Mouse (Mus musculus): ENCODE measurements at regions not wholly inside any gene's neighbourhood (a gene's known extent, or its start where the extent isn't known, plus 50 kb on each side); places are given as distances from the start of the nearest gene placed in this dataset.
A peak's percentile ranks its signal among the peaks of the same experiment; 100 is the strongest.

DNA sequence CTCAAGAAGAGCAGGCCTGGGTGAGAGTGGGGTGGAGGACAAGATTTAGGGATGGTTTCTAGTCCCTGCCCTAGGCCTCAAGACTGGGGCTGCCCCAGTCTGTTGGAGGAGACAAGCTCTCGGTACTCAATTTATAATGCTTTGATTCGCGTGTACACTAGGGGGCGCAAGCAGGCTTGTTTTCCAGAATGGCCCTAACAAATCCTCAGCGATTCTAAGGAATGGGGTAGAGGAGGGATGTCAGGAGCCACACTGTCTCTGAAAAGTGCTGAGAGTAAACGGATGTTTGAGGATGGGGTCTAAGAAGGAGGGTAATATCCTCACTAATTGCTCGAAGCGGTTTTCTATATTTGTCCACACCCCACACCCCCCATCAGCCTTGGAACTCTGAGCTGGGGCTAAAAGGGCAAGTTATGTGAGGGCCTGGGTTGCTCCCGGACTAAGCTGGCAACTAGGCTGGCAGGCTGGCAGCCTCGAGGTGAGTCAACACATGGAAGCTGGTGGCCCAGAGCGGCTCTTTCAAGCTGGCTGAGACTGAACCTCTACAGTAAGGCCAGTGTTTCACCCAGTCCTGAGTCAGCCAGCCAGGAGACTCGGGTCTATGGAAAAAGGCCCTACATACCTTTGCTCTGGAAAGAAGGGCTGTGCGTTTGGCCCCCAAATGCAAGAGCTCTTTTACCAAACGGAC lies 176.7 kb downstream of the Ttc8 start:
- peak; percentile 94 for DNase-seq (ENCODE audit: low spot score)

DNA sequence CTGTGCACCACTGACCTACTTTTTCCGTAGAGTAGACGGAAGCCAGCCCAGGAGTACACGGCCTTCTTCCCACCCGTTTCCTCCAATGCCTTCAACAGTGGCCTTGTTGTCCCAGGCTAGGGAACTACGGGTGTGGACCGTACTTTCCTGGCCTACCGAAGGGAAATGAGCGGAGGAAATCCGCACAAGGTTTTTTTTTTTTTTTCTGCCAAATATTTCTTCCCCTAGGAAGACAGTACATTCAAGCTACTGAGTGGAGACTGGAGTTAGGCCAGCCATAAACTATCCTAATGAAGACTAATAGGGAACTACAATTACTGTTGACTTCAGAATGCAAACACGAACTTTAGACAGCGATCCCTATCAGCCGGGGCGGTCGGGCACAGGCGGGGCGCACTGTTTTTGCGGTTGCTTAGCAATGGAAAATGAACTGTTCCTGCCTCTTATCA lies 177.3 kb downstream of the Ttc8 start:
- no peak for DNase-seq (ENCODE audit: low spot score)

DNA sequence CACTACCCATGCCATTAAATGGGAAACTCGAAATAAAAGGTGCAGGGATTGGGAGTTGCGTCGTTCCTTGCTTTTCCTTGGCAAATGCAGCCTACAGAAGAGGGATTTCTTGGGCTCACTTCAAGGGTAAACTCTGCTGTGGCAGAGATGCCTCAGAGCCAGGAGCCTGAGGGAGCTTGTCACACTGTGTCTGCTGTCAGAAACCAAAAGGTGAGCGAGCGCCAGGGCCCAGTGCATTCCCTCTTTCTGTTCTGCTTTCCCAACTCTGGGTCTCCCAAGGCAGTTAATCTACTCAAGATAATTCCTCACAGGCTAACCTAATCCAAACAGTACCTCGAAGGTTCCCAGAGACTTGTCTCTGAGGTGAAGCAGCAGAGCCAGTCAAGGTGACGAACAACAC lies 179.5 kb downstream of the Ttc8 start:
- DNase-seq (ENCODE audit: low spot score) = no peak

DNA sequence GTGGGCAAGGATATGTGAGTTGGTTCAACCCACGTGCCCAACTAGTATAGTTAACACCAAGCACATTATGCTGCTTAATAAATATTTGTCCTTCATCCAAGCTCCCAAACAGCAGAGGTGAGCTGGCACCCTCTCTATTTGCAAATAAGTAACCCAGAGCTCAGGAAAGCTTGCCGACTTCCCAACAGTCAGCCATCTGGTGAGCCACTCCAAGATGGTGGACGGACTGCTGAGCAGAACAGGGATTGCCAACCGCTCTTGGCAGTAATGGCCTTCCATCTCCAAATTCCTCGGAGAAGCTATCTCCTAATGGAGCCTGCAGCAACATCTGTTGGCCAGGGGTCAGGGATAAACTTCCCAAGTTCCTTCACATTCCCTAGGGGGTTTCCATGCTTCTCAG lies 188.2 kb downstream of the Ttc8 start:
- no peak for DNase-seq (ENCODE audit: low spot score)

DNA sequence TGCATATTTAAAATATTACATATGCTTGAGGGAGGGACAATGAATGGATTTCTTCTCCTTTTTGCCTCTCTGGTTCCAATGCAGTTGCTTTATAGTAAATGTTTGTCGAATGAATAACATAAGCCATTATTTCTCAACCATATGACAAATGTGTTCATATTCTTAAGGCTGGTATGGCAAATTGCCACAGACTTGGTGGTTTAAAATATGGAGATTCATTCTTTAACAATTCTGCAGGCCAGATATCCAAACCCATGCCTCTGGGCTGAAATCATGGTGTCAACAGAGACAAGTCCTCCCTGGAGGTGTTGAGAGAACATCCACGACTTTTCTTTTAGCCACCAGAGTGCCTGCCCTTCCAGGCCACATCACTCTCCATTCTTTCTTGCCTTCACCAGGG lies 193.4 kb downstream of the Ttc8 start:
- DNase-seq (ENCODE audit: low spot score) = no peak

DNA sequence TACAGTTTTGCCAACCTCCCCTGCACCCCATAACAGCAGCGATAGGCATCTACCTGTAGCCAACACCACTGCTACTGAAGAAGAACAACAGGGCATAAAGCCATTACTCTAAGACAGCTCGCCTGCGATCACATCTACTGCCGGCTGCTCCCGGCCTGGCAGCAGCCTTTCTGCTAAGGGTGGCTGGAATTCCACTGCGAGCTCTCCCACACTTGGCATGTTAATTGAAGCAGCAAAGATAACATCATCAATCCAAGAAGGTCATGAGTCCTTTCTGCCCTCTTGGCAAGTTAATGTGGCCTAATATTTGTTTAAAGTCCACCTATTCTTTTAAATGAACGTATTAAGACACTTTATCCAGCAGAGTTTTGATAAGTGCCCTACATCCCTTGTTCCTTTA lies 196.1 kb downstream of the Ttc8 start:
- DNase-seq (ENCODE audit: low spot score) = peak; percentile 35

DNA sequence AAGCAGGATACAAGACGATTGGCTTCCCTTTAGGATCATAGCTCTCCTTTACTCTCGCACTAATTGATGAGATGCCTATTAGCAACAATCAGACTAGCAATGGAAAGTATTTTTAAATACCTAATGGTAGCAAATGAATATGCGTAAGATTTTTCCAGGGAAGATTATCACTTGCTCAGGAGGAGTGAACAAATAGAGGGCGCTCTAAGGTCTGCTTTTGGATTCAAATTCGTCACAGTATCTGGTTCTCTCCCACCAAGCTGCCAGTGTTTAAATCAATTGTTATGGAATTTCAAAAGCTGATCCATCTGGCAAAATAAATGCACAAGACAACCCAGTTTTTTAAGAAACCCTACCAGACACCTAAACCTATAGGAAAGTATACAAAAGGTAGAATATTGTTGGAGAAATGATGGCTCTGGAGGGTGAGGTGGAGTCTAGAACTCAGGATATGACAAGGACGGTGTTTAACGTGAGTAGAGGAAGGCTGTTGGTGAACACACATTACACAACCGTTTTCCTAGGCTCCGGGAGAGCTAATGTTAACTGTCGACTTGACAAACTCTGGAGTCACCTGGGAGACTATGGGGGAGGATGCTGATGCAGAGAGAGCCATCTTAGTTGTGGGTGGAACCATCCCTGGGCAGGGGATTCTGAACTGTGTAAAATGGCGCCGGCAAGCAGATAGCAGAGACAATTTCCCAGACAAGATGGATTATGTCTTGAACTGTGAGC lies 198.2 kb downstream of the Ttc8 start:
- no peak for DNase-seq (ENCODE audit: low spot score)

DNA sequence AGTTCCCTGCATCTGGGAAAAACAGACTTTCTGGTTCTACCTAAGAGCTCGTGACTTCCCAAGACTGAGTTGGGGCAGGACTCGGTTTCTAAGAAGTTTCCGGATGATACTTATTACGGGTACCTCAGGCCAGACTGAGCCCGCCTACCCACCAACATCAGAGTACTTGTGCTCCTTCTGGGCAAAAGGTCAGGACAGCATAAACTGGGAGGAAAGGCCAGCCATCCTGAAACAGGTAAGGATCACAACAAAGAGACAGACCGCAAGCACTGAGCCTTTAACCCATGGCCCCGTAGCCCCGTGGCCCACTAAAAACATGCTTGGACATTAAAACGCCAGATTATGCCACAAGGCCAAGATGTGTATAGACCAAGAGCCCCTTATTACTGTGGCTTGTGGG lies 199.6 kb downstream of the Ttc8 start:
- DNase-seq (ENCODE audit: low spot score) = no peak

DNA sequence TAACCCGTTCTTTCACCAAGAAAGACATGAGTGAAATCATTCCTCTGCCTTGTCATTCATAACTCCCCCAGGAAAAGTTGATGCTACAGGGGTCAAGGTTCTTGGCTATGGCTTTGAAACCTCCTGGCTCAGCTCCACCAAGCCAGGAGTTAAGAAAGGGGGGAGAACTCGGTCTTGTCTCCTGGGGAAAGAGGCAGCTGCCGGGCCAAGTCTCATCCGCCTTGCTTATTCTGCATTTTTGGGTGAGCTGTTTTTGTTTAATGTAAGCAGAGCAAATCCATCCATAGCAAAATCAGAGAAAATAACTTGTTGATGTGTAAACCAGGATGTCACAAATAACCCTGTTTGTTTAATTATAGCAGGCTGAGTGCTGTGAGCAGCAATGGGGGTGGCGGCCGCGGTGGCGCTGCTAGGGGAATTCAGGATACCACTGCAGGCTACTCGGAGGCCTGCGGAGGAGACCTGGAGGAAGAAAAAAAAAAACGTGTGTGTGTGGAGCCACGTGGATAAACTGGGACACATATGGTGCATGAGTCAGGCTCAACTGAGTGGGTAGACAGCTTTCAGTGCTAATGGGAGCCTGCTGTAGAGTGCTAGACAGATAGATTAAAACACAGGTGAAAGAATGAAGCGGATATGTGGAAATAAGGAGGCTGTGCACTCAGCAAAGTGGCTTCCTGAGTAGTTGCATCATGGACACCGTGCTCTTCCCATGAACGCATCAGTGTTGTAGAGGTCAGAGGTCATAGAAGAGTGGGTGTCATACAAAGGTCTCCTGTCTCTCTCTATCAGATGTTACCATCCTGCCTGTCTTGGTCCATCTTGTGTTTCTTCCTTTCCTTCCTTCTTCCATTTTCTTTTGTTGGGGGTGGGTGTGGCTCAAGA lies 203.5 kb downstream of the Ttc8 start:
- no peak for DNase-seq (ENCODE audit: low spot score)

DNA sequence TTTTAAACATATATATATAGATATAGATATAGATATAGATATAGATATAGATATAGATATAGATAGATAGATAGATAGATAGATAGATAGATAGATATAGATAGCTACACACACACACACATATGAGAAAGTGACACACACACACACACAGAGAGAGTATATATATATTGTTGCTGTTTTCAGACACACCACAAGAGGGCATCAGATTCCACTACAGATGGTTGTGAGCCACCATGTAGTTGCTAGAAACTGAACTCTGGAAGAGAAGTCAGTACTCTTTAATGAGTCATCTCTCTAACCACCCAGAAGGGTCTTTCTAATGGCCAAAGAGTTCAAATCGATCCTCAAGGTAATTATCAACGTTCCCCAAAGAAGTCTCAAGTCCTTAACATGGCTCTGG lies 205.8 kb downstream of the Ttc8 start:
- no peak for DNase-seq (ENCODE audit: low spot score)
